Mouse (Mus musculus): ENCODE data around the gene Sf3a1. TPM values are rescaled to one million over a fixed set of nuclear protein-coding genes. Genes with fewer than 3 reads are reported as not detected.
A peak's percentile ranks its signal among the peaks of the same experiment; 100 is the strongest.
"Not testable (repeated sequence)": the region's sequence is repeated elsewhere in the genome, so short reads cannot be mapped to it uniquely, and the experiment has no call there.

Sf3a1 gene
- polyA plus RNA-seq, 1 experiment from 2014 or later: 57.5 TPM

GRCm38 (mm10) chr11:4174586-4174985 is 14.4 kb downstream of the Sf3a1 start:
- Histone ChIP-seq H3K9me3 (no peaks in the 10 kb centered on the region), H3K4me1 (no peaks in the 10 kb centered on the region), H3K9ac (no peak overlapping the region), H3K27me3 (replicated peaks) (no peaks in the 10 kb centered on the region), H3K4me2 (no peak overlapping the region), H3K27ac (no peak overlapping the region), H3K36me3 (replicated peaks) (peaks cover 96% of the 10 kb centered on the region), H3K4me3 (no peak overlapping the region)
- 78% methylated on average over 5 of the region's 5 CpGs for WGBS
- ATAC-seq (replicated peaks): 0 out of 2 replicates have a peak, but pooled peaks have one; percentile 37

GRCm38 (mm10) chr11:4177716-4178115 is 17.6 kb downstream of the Sf3a1 start:
- H3K27ac ChIP-seq: no peak overlapping the region
- H3K4me2 ChIP-seq: no peak overlapping the region
- H3K4me1 ChIP-seq: no peaks in the 10 kb centered on the region
- no peak overlapping the region for H3K9ac ChIP-seq
- H3K27me3 ChIP-seq (replicated peaks): no peaks in the 10 kb centered on the region
- 92% methylated on average over 4 of the region's 4 CpGs for WGBS
- no peaks in the 10 kb centered on the region for H3K9me3 ChIP-seq
- H3K36me3 ChIP-seq (replicated peaks): peaks cover 93% of the 10 kb centered on the region
- no peak for ATAC-seq (replicated peaks)
- no peak overlapping the region for H3K4me3 ChIP-seq

GRCm38 (mm10) chr11:4182061-4182460 is 21.9 kb downstream of the Sf3a1 start:
- H3K4me1 ChIP-seq: peaks cover under 1% of the 10 kb centered on the region; the same call in 1 of the 2 replicates
- peaks cover 56% of the 10 kb centered on the region for H3K36me3 ChIP-seq (replicated peaks)
- no peak overlapping the region for H3K27ac ChIP-seq
- ATAC-seq (replicated peaks): no peak
- H3K4me3 ChIP-seq: no peak overlapping the region
- no peaks in the 10 kb centered on the region for H3K9me3 ChIP-seq
- 9% methylated on average over 1 of the region's 1 CpGs for WGBS
- H3K9ac ChIP-seq: no peak overlapping the region
- no peaks in the 10 kb centered on the region for H3K27me3 ChIP-seq (replicated peaks)
- no peak overlapping the region for H3K4me2 ChIP-seq

GRCm38 (mm10) chr11:4183511-4183910 is 23.4 kb downstream of the Sf3a1 start:
- Histone ChIP-seq H3K4me3 (no peak overlapping the region), H3K36me3 (replicated peaks) (peaks cover 42% of the 10 kb centered on the region), H3K27ac (no peak overlapping the region), H3K9me3 (no peaks in the 10 kb centered on the region), H3K27me3 (replicated peaks) (no peaks in the 10 kb centered on the region), H3K4me1 (peaks cover 15% of the 10 kb centered on the region), H3K9ac (no peak overlapping the region), H3K4me2 (no peak overlapping the region)
- ATAC-seq (replicated peaks): no peak

GRCm38 (mm10) chr11:4184251-4184952 is 24.3 kb downstream of the Sf3a1 start:
- no peaks in the 10 kb centered on the region for H3K9me3 ChIP-seq
- ATAC-seq (replicated peaks): no peak
- H3K27ac ChIP-seq: no peak overlapping the region; the same call in 1 of the 2 replicates
- H3K9ac ChIP-seq: no peak overlapping the region
- no peak overlapping the region for H3K4me3 ChIP-seq
- 79% methylated on average over 4 of the region's 4 CpGs for WGBS
- H3K4me2 ChIP-seq: no peak overlapping the region
- peaks cover 16% of the 10 kb centered on the region for H3K4me1 ChIP-seq
- no peaks in the 10 kb centered on the region for H3K27me3 ChIP-seq (replicated peaks)
- H3K36me3 ChIP-seq (replicated peaks): peaks cover 33% of the 10 kb centered on the region

- not testable (repeated sequence) for H3K4me3 ChIP-seq; H3K4me2 ChIP-seq; H3K27me3 ChIP-seq (replicated peaks); H3K27ac ChIP-seq; H3K9ac ChIP-seq; ATAC-seq (replicated peaks); H3K9me3 ChIP-seq
- 92% methylated on average over 6 of the region's 6 CpGs for WGBS
- Histone ChIP-seq H3K4me1 (peaks cover 18% of the 10 kb centered on the region), H3K36me3 (replicated peaks) (peaks cover 23% of the 10 kb centered on the region)
Observed at GRCm38 (mm10) chr11:4185480-4185879, 25.3 kb downstream of the Sf3a1 start.

- peak; percentile 100 for ATAC-seq (replicated peaks)
- peaks cover 26% of the 10 kb centered on the region for H3K4me1 ChIP-seq
- H3K4me2 ChIP-seq: peak within 1 kb of the TSS; percentile 89
- under 1% methylated on average over 70 of the region's 71 CpGs for WGBS
- peak within 1 kb of the TSS; percentile 93 for H3K9ac ChIP-seq
- H3K36me3 ChIP-seq (replicated peaks): peaks cover 14% of the 10 kb centered on the region
- peak within 1 kb of the TSS; percentile 80 for H3K27ac ChIP-seq
- H3K9me3 ChIP-seq: no peaks in the 10 kb centered on the region
- H3K27me3 ChIP-seq (replicated peaks): no peaks in the 10 kb centered on the region
- H3K4me3 ChIP-seq: peak within 1 kb of the TSS; percentile 92
Observed at GRCm38 (mm10) chr11:4186486-4187317, 26.6 kb downstream of the Sf3a1 start, which contains the start of gene Tbc1d10a. Tbc1d10a (plus strand) TSS chr11:4186789.

- peak overlapping the region; percentile 89 for H3K4me2 ChIP-seq
- 11% methylated on average over 9 of the region's 9 CpGs for WGBS
- H3K27ac ChIP-seq: peak overlapping the region; percentile 80; the same call in 1 of the 2 replicates
- peak overlapping the region; percentile 93 for H3K9ac ChIP-seq
- ATAC-seq (replicated peaks): peak; percentile 10; the same call in 1 of the 2 replicates
- H3K27me3 ChIP-seq (replicated peaks): no peaks in the 10 kb centered on the region
- H3K36me3 ChIP-seq (replicated peaks): peaks cover 9% of the 10 kb centered on the region
- no peaks in the 10 kb centered on the region for H3K9me3 ChIP-seq
- peaks cover 26% of the 10 kb centered on the region for H3K4me1 ChIP-seq
- H3K4me3 ChIP-seq: peak overlapping the region; percentile 92
Observed at GRCm38 (mm10) chr11:4187318-4187700, 27.2 kb downstream of the Sf3a1 start.

GRCm38 (mm10) chr11:4189182-4189581 is 29.0 kb downstream of the Sf3a1 start:
- Histone ChIP-seq H3K27ac (no peak overlapping the region), H3K27me3 (replicated peaks) (no peaks in the 10 kb centered on the region), H3K4me1 (peaks cover 26% of the 10 kb centered on the region), H3K9ac (no peak overlapping the region), H3K4me2 (no peak overlapping the region), H3K9me3 (no peaks in the 10 kb centered on the region), H3K36me3 (replicated peaks) (no peaks in the 10 kb centered on the region), H3K4me3 (no peak overlapping the region)
- WGBS: 88% methylated on average over 6 of the region's 6 CpGs
- no peak for ATAC-seq (replicated peaks)

- Histone ChIP-seq H3K9ac (no peak overlapping the region), H3K36me3 (replicated peaks) (no peaks in the 10 kb centered on the region), H3K4me1 (peaks cover 26% of the 10 kb centered on the region), H3K4me3 (no peak overlapping the region), H3K4me2 (no peak overlapping the region), H3K27me3 (replicated peaks) (no peaks in the 10 kb centered on the region), H3K27ac (no peak overlapping the region), H3K9me3 (no peaks in the 10 kb centered on the region)
- 79% methylated on average over 3 of the region's 3 CpGs for WGBS
- no peak for ATAC-seq (replicated peaks)
Observed at GRCm38 (mm10) chr11:4190677-4191076, 30.5 kb downstream of the Sf3a1 start.

GRCm38 (mm10) chr11:4192757-4193156 is 32.6 kb downstream of the Sf3a1 start:
- H3K4me2 ChIP-seq: no peak overlapping the region
- no peaks in the 10 kb centered on the region for H3K36me3 ChIP-seq (replicated peaks)
- H3K9me3 ChIP-seq: no peaks in the 10 kb centered on the region
- peaks cover 19% of the 10 kb centered on the region for H3K4me1 ChIP-seq
- no peaks in the 10 kb centered on the region for H3K27me3 ChIP-seq (replicated peaks)
- no peak overlapping the region for H3K9ac ChIP-seq
- no peak for ATAC-seq (replicated peaks)
- 79% methylated on average over 3 of the region's 3 CpGs for WGBS
- no peak overlapping the region for H3K4me3 ChIP-seq
- H3K27ac ChIP-seq: no peak overlapping the region

- Histone ChIP-seq H3K9me3 (no peaks in the 10 kb centered on the region), H3K4me3 (no peak overlapping the region), H3K4me2 (no peak overlapping the region), H3K4me1 (peaks cover 13% of the 10 kb centered on the region), H3K9ac (no peak overlapping the region), H3K27me3 (replicated peaks) (no peaks in the 10 kb centered on the region), H3K27ac (no peak overlapping the region), H3K36me3 (replicated peaks) (no peaks in the 10 kb centered on the region)
- no peak for ATAC-seq (replicated peaks)
Observed at GRCm38 (mm10) chr11:4193420-4193819, 33.3 kb downstream of the Sf3a1 start.

Measured in midbrain, embryonic 15.5 days (tissue).